Mouse (Mus musculus) brain, embryonic 14.5 days (tissue): Measurements from ENCODE around the gene Fbxo47. TPM values are rescaled to one million over a fixed set of nuclear protein-coding genes. Genes with fewer than 3 reads are reported as not detected.

ENCODE experiments used
- DNase-seq: peaks from one replicate; pipeline ENCODE4 v3.0.0-alpha.2; 2011; ENCODE audit warnings: low read depth
- CTCF ChIP-seq: fragments of 200-500 bp; IDR thresholded peaks from 2 replicates; pipeline ENCODE4 v1.5.1; 2012; ENCODE audit warnings: inconsistent platforms, mild to moderate bottlenecking, moderate library complexity, borderline replicate concordance; ENCODE audit not compliant: insufficient read depth, insufficient read length; ENCODE audit errors: extremely low read depth
- POLR2A ChIP-seq: fragments of 200-500 bp; IDR thresholded peaks from 2 replicates; pipeline ENCODE4 v1.6.1; 2012; ENCODE audit warnings: mild to moderate bottlenecking, inconsistent platforms, borderline replicate concordance; ENCODE audit not compliant: poor library complexity, insufficient read depth, insufficient read length, severe bottlenecking; ENCODE audit errors: extremely low read depth
- polyA plus RNA-seq: library from polyadenylated mRNA; depleted of rRNA; stranded (reverse); fragments of >200 nt; gene quantifications from 2 replicates; pipeline ENCODE4 v1.2.3, GENCODE M21; 2012; rRNA removed

Fbxo47 gene
- polyA plus RNA-seq, 1 experiment, result 0.90 TPM

DNA sequence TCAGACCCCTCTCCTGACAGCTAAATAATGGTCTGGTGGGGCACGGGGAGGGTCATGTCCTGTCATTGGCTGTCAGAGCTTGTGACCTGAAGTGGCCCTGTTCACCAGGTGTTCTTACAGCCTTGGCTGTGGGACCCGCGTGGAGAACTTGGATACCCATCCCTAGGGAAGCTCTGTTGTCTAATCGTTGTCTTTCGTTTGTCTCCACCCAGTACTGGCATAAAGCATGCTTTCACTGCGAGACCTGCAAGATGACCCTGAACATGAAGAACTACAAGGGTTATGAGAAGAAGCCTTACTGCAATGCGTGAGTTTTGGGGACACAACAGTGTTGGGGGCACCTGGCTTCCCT lies 77.4 kb downstream of the Fbxo47 start:
- DNase-seq, result no peak
- TF ChIP-seq CTCF (no peak), POLR2A (no peak)

DNA sequence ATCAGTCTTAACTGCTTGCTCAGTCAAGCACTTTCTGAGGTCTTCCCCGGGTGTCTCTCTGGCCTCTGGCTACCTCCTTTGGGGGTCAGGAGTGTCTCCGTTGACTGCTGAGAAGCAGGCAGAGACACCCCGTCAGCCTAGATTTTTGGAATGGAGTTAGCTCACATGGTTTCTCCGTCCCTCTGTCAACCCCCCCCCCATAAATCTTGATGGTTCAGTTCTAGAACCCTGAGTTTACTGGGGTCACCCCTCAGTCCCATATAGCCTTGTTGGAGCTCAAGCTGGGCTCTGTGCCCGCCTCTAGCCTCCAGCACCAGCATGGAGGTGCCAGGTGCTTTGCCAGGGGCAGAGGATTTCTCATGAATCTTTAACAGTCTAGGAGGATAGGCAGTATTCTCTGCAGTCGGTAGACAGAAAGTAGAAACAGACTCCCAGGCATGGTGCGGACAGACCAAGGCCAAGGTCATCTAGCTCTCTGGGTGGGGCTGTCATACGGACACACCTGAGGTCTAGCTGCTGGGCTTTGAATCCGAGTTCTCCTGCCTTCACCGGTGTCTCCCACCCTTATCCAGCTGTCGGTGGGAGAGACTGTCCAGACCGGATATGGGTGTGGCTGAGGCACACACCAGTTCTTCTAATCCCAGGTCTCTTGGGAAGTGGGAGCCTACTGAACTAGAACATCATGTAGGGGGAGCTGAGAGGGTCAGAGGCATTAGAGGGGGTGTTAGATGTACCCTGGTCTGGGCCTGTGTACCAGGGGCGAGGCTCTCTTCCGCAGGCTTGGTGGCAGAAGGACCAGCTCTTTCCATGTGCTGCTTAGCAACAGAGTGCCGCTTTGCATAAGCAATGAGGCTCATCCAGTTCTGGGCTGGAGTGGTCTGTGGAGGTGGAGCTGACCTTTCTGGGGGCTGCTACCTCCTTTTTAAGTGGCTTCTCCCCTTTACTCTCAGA lies 78.0 kb downstream of the Fbxo47 start:
- TF ChIP-seq POLR2A (no peak), CTCF (no peak)
- DNase-seq, result peak; percentile 80

DNA sequence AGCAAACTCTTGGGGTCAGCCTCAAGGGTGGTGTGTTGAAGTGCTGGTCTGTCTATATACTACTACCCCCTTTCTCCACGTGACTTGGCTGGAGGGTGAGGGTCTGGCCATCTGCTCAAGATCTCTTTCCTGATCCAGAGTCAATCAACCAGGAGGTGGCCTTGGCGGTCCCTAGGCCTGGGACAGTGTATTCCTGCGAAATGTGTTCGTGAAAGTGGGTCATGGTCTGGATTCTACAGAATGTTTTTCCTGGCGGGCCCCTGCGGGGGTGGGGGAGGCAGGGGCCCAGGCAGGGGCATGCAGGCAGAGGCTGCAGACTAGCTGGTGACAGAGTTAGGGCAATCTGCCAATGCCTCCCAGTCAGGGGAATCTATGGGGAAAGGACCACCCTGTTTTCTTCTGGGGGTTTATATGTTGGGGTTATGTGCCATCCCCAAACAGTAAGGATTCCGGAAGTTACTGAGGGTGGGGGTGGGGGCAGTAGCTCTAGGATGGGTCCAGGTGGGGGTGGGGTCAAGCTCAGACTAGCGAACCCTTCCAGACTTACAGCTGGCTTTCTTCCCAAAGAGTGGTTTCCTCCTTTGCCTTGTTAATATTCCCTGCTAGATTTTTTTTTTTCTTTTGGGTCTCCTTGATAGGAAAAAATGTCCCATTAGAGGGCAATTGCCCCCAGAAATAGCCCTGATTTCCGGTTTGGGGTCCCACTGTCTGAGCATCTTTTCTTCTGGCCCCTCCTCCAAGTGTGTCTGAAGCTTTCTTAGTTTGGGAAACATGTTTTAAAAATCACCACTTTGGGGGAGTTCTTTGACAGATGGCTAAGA lies 78.9 kb downstream of the Fbxo47 start:
- DNase-seq, result peak; percentile 90
- TF ChIP-seq POLR2A (no peak), CTCF (no peak)

DNA sequence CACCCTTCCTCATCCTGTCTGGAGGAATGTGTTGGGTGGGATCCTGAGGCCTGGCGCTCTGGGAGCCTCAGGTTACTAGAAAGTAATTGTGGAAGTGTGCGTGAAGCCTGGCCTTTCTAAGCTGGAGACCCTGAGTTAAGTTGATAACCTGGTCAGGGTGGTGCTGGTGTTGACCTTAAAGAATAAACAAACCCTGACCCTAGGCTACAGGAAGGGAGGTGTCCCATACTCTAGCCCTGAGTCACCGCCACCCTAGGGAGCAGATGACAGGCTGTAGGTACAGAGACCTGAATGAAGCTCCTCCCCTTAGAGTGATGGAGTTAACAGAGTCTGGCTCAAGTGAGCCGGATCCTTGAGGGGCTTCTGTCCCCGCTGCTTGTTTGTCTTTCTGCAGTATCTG lies 80.1 kb downstream of the Fbxo47 start:
- TF ChIP-seq CTCF (no peak), POLR2A (no peak)
- DNase-seq, result no peak

Other genes starting within 250 kb of the Fbxo47 start
- gene Mllt6, start 220.7 kb downstream of the Fbxo47 start, polyA plus RNA-seq, result 40.8 and 49.6 TPM in 2 replicates
- gene Cisd3, start 198.3 kb downstream of the Fbxo47 start, polyA plus RNA-seq, result 13.1 and 13.5 TPM in 2 replicates
- 175 and 188 TPM in 2 replicates for gene Pcgf2, start 183.7 kb downstream of the Fbxo47 start, polyA plus RNA-seq
- 356 and 525 TPM in 2 replicates for gene Psmb3, start 180.8 kb downstream of the Fbxo47 start, polyA plus RNA-seq
- 68.5 and 92.5 TPM in 2 replicates for gene Pip4k2b, start 139.4 kb downstream of the Fbxo47 start, polyA plus RNA-seq
- gene Cwc25, start 117.6 kb downstream of the Fbxo47 start, polyA plus RNA-seq, result 19.7 and 21.2 TPM in 2 replicates
- gene 1700001P01Rik, start 108.2 kb downstream of the Fbxo47 start, polyA plus RNA-seq, result 0.46 and 0.69 TPM in 2 replicates
- 396 and 444 TPM in 2 replicates for gene Rpl23, start 101.7 kb downstream of the Fbxo47 start, polyA plus RNA-seq
- gene Lasp1, start 85.2 kb downstream of the Fbxo47 start, polyA plus RNA-seq, result 91.7 and 139 TPM in 2 replicates
- 26.7 and 27.3 TPM in 2 replicates for gene B230217C12Rik, start 43.4 kb downstream of the Fbxo47 start, polyA plus RNA-seq
- gene Plxdc1, start 102.3 kb upstream of the Fbxo47 start, polyA plus RNA-seq, result 0.67 and 0.90 TPM in 2 replicates
- gene Arl5c, start 112.0 kb upstream of the Fbxo47 start, polyA plus RNA-seq, result 0.89 and 1.1 TPM in 2 replicates
- 60.8 and 90.1 TPM in 2 replicates for gene Cacnb1, start 138.9 kb upstream of the Fbxo47 start, polyA plus RNA-seq
- 1,103 and 1,209 TPM in 2 replicates for gene Rpl19, start 142.6 kb upstream of the Fbxo47 start, polyA plus RNA-seq
- 1.8 and 5.5 TPM in 2 replicates for gene Stac2, start 169.3 kb upstream of the Fbxo47 start, polyA plus RNA-seq